8 mouse cellular contexts compared by ENCODE assay signal in genomic region chr7:25133092-25134049, GRCm38 (mm10). TPM values are rescaled to one million over a fixed set of nuclear protein-coding genes. Genes with fewer than 3 reads are reported as not detected.
DNase-seq lines count a peak whose midpoint lies in the region; ATAC-seq and TF ChIP-seq lines count a peak whose summit lies in the region.

No protein-coding gene starts in this region.

- peak; percentile 78 for DNase-seq in ES-E14 (ENCODE audit: low read depth, low spot score)
- peak; percentile 81 for DNase-seq in cerebellum, adult 11 months
- DNase-seq in heart, postnatal 36 days, result peak; percentile 76 to 80
- DNase-seq in layer of hippocampus, adult 2 months (ENCODE audit: low spot score in 2 of 2), result peak; percentile 80 to 88
- peak; percentile 89 for DNase-seq in lung, embryonic 14.5 days
- DNase-seq in thymus, adult 18-20 months, result peak; percentile 74 to 77

- H3K27ac ChIP-seq in ES-E14 (ENCODE audit: insufficient read depth, low read depth, low read length, poor library complexity, severe bottlenecking), result no peak overlapping the region
- H3K27ac ChIP-seq in forebrain, embryonic 15.5 days (replicated peaks), result 0 out of 2 replicates have a peak overlapping the region, but pooled peaks have one; percentile 38
- H3K27ac ChIP-seq in layer of hippocampus, adult 2 months, result peak overlapping the region; percentile 67
- H3K27ac ChIP-seq in lung, embryonic 14.5 days (ENCODE audit: low read depth), result no peak overlapping the region
- no peak overlapping the region for H3K27ac ChIP-seq in olfactory bulb, adult 2 months (ENCODE audit: insufficient read depth, low read depth, low read length)

- peaks cover 4 to 12% of the 10 kb centered on the region in 2 experiments; a peak in 3 of 4 replicates for H3K4me1 ChIP-seq in ES-E14 (ENCODE audit: control insufficient read depth in 2 of 2, insufficient read depth in 2 of 2, low read length in 2 of 2, poor library complexity in 1 of 2)
- peaks cover 19% of the 10 kb centered on the region for H3K4me1 ChIP-seq in forebrain, embryonic 15.5 days
- H3K4me1 ChIP-seq in lung, embryonic 14.5 days (ENCODE audit: insufficient read depth), result no peaks in the 10 kb centered on the region
- peaks cover 10% of the 10 kb centered on the region for H3K4me1 ChIP-seq in olfactory bulb, adult 2 months (ENCODE audit: control insufficient read depth, insufficient read depth, low read length)

- in situ Hi-C loops in ES-E14 (cut with MboI; ENCODE audit: low sequenced_read_pairs in 2 of 2, unreplicated experiment in 2 of 2), result no loop called here

- no peak for TF ChIP-seq POLR2A in olfactory bulb, adult 2 months (IDR thresholded peaks at IDR 0.05; ENCODE audit: insufficient read depth, low read depth, low read length)

- no peaks in the 10 kb centered on the region for H3K36me3 ChIP-seq in ES-E14 (ENCODE audit: control insufficient read depth, insufficient read depth, low read length, poor library complexity, severe bottlenecking)
- no peaks in the 10 kb centered on the region; the same call in 1 of the 2 replicates for H3K36me3 ChIP-seq in forebrain, embryonic 15.5 days
- H3K36me3 ChIP-seq in lung, embryonic 14.5 days (ENCODE audit: insufficient read depth), result no peaks in the 10 kb centered on the region

- H3K9me3 ChIP-seq in ES-E14 (ENCODE audit: control insufficient read depth, insufficient read depth, low read depth, low read length), result no peaks in the 10 kb centered on the region
- H3K9me3 ChIP-seq in forebrain, embryonic 15.5 days, result no peaks in the 10 kb centered on the region
- H3K9me3 ChIP-seq in lung, embryonic 14.5 days (ENCODE audit: low read depth, low read length), result no peaks in the 10 kb centered on the region

- TF ChIP-seq CTCF in layer of hippocampus, adult 2 months (conservative IDR thresholded peaks at IDR 0.05), result peak; percentile 93
- peak; percentile 83 for TF ChIP-seq CTCF in lung, embryonic 14.5 days (IDR thresholded peaks at IDR 0.05; ENCODE audit: low read depth)
- TF ChIP-seq CTCF in olfactory bulb, adult 2 months (IDR thresholded peaks at IDR 0.05; ENCODE audit: insufficient read depth, low read depth, low read length), result peak; percentile 96

- intact Hi-C loops in heart, postnatal 36 days (cut with DNase I), result loop anchor here (1.0 to 5.0 kb wide), 4 partner anchors 54 to 279 kb away; partner anchors contain the start of genes Cxcl17 and Megf8

- H3K27me3 ChIP-seq in forebrain, embryonic 15.5 days, result peaks cover 15% of the 10 kb centered on the region
- peaks cover 29% of the 10 kb centered on the region for H3K27me3 ChIP-seq in lung, embryonic 14.5 days (ENCODE audit: insufficient read depth, low read length)

- peak overlapping the region; percentile 72 for H3K4me2 ChIP-seq in forebrain, embryonic 15.5 days (replicated peaks)
- peak overlapping the region; percentile 47 for H3K4me2 ChIP-seq in lung, embryonic 14.5 days

- H3K4me3 ChIP-seq in ES-E14 (ENCODE audit: insufficient read depth in 1 of 2, low read depth in 1 of 2, low read length in 2 of 2, poor library complexity in 1 of 2, severe bottlenecking in 1 of 2), result peak overlapping the region; percentile 28 to 51; a peak in 3 of 4 replicates
- peak overlapping the region; percentile 39 for H3K4me3 ChIP-seq in forebrain, embryonic 15.5 days
- H3K4me3 ChIP-seq in layer of hippocampus, adult 2 months, result peak overlapping the region; percentile 46
- H3K4me3 ChIP-seq in lung, embryonic 14.5 days (ENCODE audit: low read depth, low read length), result no peak overlapping the region
- H3K4me3 ChIP-seq in olfactory bulb, adult 2 months (ENCODE audit: insufficient read depth, low read depth, low read length), result peak overlapping the region; percentile 44

- ATAC-seq in forebrain, embryonic 15.5 days (replicated peaks), result peak; percentile 71
- ATAC-seq in lung, embryonic 14.5 days (ENCODE audit: insufficient read depth), result peak; percentile 56

- WGBS in forebrain, embryonic 15.5 days, result 6% methylated on average over 38 of the region's 38 CpGs
- WGBS in lung, embryonic 14.5 days, result 7% methylated on average over 36 of the region's 38 CpGs
- 9% methylated on average over 37 of the region's 38 CpGs for WGBS in olfactory bulb, adult 2 months

- H3K9ac ChIP-seq in ES-E14 (ENCODE audit: insufficient read depth, low read depth, low read length, poor library complexity, severe bottlenecking), result no peak overlapping the region
- H3K9ac ChIP-seq in forebrain, embryonic 15.5 days (replicated peaks), result peak overlapping the region; percentile 45; the same call in 1 of the 2 replicates
- no peak overlapping the region for H3K9ac ChIP-seq in lung, embryonic 14.5 days

TF ChIP-seq in ES-E14, 5 proteins besides CTCF, POLR2A, EP300 and RAD21:
- TF ChIP-seq CHD2 (IDR thresholded peaks at IDR 0.05; ENCODE audit: low read depth, low read length) (no peak), HCFC1 (IDR thresholded peaks at IDR 0.05; ENCODE audit: borderline replicate concordance, insufficient read depth, low read length) (no peak), ZC3H11A (IDR thresholded peaks at IDR 0.05; ENCODE audit: borderline replicate concordance, low read depth, low read length) (peak; percentile 75; the same call in 1 of the 2 replicates)

RNA-seq across cellular contexts. Expression of gene Pou2f2, which starts 46.2 kb away (rescaled TPM):
- 2.4 and 2.9 TPM in 2 replicates for total RNA-seq in ES-E14 (2012; rRNA removed)
- polyA plus RNA-seq in forebrain, embryonic 15.5 days (2015; fragmentation: Nextera tagmentation; extraction: Ambion mirVana), result 17.4 and 17.5 TPM in 2 replicates
- under 1 TPM; 0.53 to 0.68 TPM for total RNA-seq in heart, postnatal 36 days (2021)
- 1 to 10 TPM; 8.2 to 8.5 TPM for total RNA-seq in layer of hippocampus, adult 2 months (2021)
- polyA plus RNA-seq in lung, embryonic 14.5 days (2014; fragmentation: Nextera tagmentation; extraction: Ambion mirVana), result 0.28 and 0.42 TPM in 2 replicates
- not detected in 2 replicates for polyA plus RNA-seq in olfactory bulb, adult 2 months (2012; ENCODE audit: insufficient read depth, insufficient read length, low replicate concordance, missing spikeins)

Comparison
In these comparisons a context has a peak if more than half of its experiments do, and no peak if none do; other contexts are left out.
1. H3K27ac ChIP-seq: peak in forebrain, embryonic 15.5 days (single experiment) and layer of hippocampus, adult 2 months (single experiment); none in ES-E14 (single experiment), lung, embryonic 14.5 days (single experiment) and olfactory bulb, adult 2 months (single experiment).
2. Peak in every context shown above with its lines, with median percentiles within 50 percentile points of each other: DNase-seq and CTCF ChIP-seq.